In the genomic region with DNA sequence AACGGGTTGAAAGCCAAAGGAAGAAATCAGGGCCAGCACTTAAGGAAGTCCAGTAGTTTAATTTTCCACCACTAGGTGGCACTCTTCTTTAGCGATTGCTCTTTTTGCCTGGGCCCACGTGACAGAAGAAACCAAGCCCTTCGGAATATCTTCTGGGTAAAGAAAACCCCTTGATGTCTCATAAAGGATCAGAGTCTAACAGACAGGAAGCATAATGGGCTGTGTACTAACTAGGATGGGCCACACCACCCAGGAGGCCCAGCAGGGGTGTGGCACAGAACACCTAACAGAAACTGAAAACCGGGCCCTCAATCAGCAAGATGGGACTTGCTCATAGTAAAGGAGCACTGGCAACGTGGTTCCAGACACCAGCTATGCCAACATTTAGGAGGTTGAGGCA, we compare ENCODE assay signal across 9 mouse cellular contexts. TPM values are rescaled to one million over a fixed set of nuclear protein-coding genes. Genes with fewer than 3 reads are reported as not detected.
DNase-seq lines count a peak whose midpoint lies in the region; ATAC-seq lines count a peak whose summit lies in the region.
"Had no signal": no experiment of that assay in that cellular context is flagged by ENCODE, and none has a peak within 500 bp of the region (broad histone marks: within the 10 kb centered on the region; RNA-seq: fewer than 3 reads in every experiment).

No protein-coding gene starts in this region.

- no peaks in the 10 kb centered on the region for H3K27me3 ChIP-seq in midbrain, embryonic 10.5 days (ENCODE audit: low read depth, poor library complexity, severe bottlenecking)
- H3K27me3 ChIP-seq in midbrain, embryonic 16.5 days (ENCODE audit: control insufficient read depth, insufficient read depth, low read depth, low read length): no peaks in the 10 kb centered on the region
- H3K27me3 ChIP-seq in forebrain, embryonic 16.5 days (replicated peaks; ENCODE audit: control insufficient read depth, insufficient read depth, low read length): no peaks in the 10 kb centered on the region

- H3K9ac ChIP-seq in midbrain, embryonic 16.5 days (ENCODE audit: low read depth, low read length): no peak overlapping the region
- no peak overlapping the region for H3K9ac ChIP-seq in forebrain, embryonic 16.5 days (replicated peaks; ENCODE audit: low read depth, low read length)

- DNase-seq in midbrain, embryonic 10.5 days (ENCODE audit: low spot score): peak; percentile 28
- peak; percentile 60 for DNase-seq in c-Kit-positive CD71-positive TER-119-positive erythroid progenitor cells, embryonic 14.5 days (ENCODE audit: low spot score)
- peak; percentile 37 for DNase-seq in hindlimb bud, embryonic 11.5 days (ENCODE audit: extremely low spot score, low read depth, low spot score)
- DNase-seq in left cerebral cortex, adult 8-10 months (ENCODE audit: low spot score in 2 of 2): peak; percentile 13 to 36
- DNase-seq in spleen, postnatal 36 days (ENCODE audit: low spot score in 2 of 2): peak; percentile 20 to 59

- H3K4me1 ChIP-seq in midbrain, embryonic 10.5 days: no peaks in the 10 kb centered on the region
- no peaks in the 10 kb centered on the region for H3K4me1 ChIP-seq in midbrain, embryonic 16.5 days (ENCODE audit: control insufficient read depth, insufficient read depth, low read length)
- no peaks in the 10 kb centered on the region for H3K4me1 ChIP-seq in forebrain, embryonic 16.5 days (replicated peaks; ENCODE audit: control insufficient read depth, insufficient read depth, low read length)

- H3K27ac ChIP-seq in midbrain, embryonic 10.5 days (replicated peaks): no peak overlapping the region
- H3K27ac ChIP-seq in midbrain, embryonic 16.5 days (ENCODE audit: low read length): no peak overlapping the region
- H3K27ac ChIP-seq in forebrain, embryonic 16.5 days (ENCODE audit: low read length): no peak overlapping the region

- peaks cover 92% of the 10 kb centered on the region for H3K36me3 ChIP-seq in midbrain, embryonic 10.5 days
- H3K36me3 ChIP-seq in midbrain, embryonic 16.5 days (ENCODE audit: control insufficient read depth, insufficient read depth, low read length): no peaks in the 10 kb centered on the region
- H3K36me3 ChIP-seq in forebrain, embryonic 16.5 days (ENCODE audit: control insufficient read depth, insufficient read depth): no peaks in the 10 kb centered on the region

- H3K9me3 ChIP-seq in midbrain, embryonic 10.5 days (replicated peaks): no peaks in the 10 kb centered on the region
- H3K9me3 ChIP-seq in midbrain, embryonic 16.5 days (replicated peaks; ENCODE audit: control insufficient read depth, low read length, poor library complexity, severe bottlenecking): no peaks in the 10 kb centered on the region
- no peaks in the 10 kb centered on the region for H3K9me3 ChIP-seq in forebrain, embryonic 16.5 days (ENCODE audit: control insufficient read depth, low read length)

- ATAC-seq in midbrain, embryonic 16.5 days: no peak; the same call in 1 of the 2 replicates
- ATAC-seq in forebrain, embryonic 16.5 days: peak; percentile 70
- peak; percentile 87 for ATAC-seq in megakaryocyte-erythroid progenitor cell, adult 5-6 weeks (replicated peaks; ENCODE audit: low FRiP score, low TSS enrichment, poor library complexity, severe bottlenecking)

- WGBS in midbrain, embryonic 10.5 days: 49% methylated on average over 6 of the region's 6 CpGs
- 30% methylated on average over 6 of the region's 6 CpGs for WGBS in midbrain, embryonic 16.5 days
- WGBS in forebrain, embryonic 16.5 days: 27% methylated on average over 6 of the region's 6 CpGs

- no peak overlapping the region for H3K4me2 ChIP-seq in midbrain, embryonic 16.5 days (ENCODE audit: low read length)
- H3K4me2 ChIP-seq in forebrain, embryonic 16.5 days (ENCODE audit: low read length): 0 out of 2 replicates have a peak overlapping the region, but pooled peaks have one; percentile 28

- H3K4me3 ChIP-seq in midbrain, embryonic 10.5 days: no peak overlapping the region
- H3K4me3 ChIP-seq in midbrain, embryonic 16.5 days (ENCODE audit: low read depth, low read length): no peak overlapping the region
- H3K4me3 ChIP-seq in forebrain, embryonic 16.5 days (replicated peaks; ENCODE audit: low read length): no peak overlapping the region
- H3K4me3 ChIP-seq: erythroblast, embryonic 14.5 days had no signal

RNA-seq across cellular contexts. Expression of gene Hk2, which starts 34.0 kb away (rescaled TPM):
- polyA plus RNA-seq in midbrain, embryonic 10.5 days (2016; fragmentation: Nextera tagmentation; extraction: Ambion mirVana): 26.4 and 31.4 TPM in 2 replicates
- 1.3 and 1.7 TPM in 2 replicates for polyA plus RNA-seq in midbrain, embryonic 16.5 days (2015; fragmentation: Nextera tagmentation; extraction: Ambion mirVana)
- 4.8 and 5.2 TPM in 2 replicates for polyA plus RNA-seq in forebrain, embryonic 16.5 days (2015; fragmentation: Nextera tagmentation; extraction: Ambion mirVana)
- total RNA-seq in left cerebral cortex, adult 8-10 months (2022): 1 to 10 TPM; 3.0 to 8.0 (median 3.9) TPM
- 1.4 and 6.8 TPM in 2 replicates for total RNA-seq in megakaryocyte-erythroid progenitor cell, adult 5-6 weeks (2014; fragmentation: Nextera tagmentation)
- total RNA-seq in megakaryocyte-erythroid progenitor cell, adult 5-6 weeks (2017): 6.5 and 10.6 TPM in 2 replicates

RNA-seq across cellular contexts. Expression of gene Pole4, which starts 35.1 kb away (rescaled TPM):
- 93.1 and 96.4 TPM in 2 replicates for polyA plus RNA-seq in midbrain, embryonic 10.5 days (2016; fragmentation: Nextera tagmentation; extraction: Ambion mirVana)
- 115 and 133 TPM in 2 replicates for polyA plus RNA-seq in midbrain, embryonic 16.5 days (2015; fragmentation: Nextera tagmentation; extraction: Ambion mirVana)
- 107 and 121 TPM in 2 replicates for polyA plus RNA-seq in forebrain, embryonic 16.5 days (2015; fragmentation: Nextera tagmentation; extraction: Ambion mirVana)
- total RNA-seq in left cerebral cortex, adult 8-10 months (2022): 10 to 100 TPM; 28.4 to 31.3 (median 30.5) TPM
- 66.7 and 69.6 TPM in 2 replicates for total RNA-seq in megakaryocyte-erythroid progenitor cell, adult 5-6 weeks (2014; fragmentation: Nextera tagmentation)
- total RNA-seq in megakaryocyte-erythroid progenitor cell, adult 5-6 weeks (2017): 38.8 and 41.2 TPM in 2 replicates
